Mouse (Mus musculus) v-Abl transformed pro-B cells (cell line): ENCODE results near the gene Acot7.

Experiments
- in situ Hi-C, 2 experiments: fragments of 400-800 bp; cut with MboI; formaldehyde crosslinking; loops; one replicate each; pipeline ENCODE4 v1.15.1; 2025; ENCODE audit not compliant: unreplicated experiment in 2 of 2

The Acot7 gene

GRCm38 (mm10) chr4:152304685-152305084, 126.8 kb downstream of the Acot7 start:
- in situ Hi-C loops = loop anchor here in 1 of 2 experiments (25.0 kb wide), 1 partner anchor 1858 kb away; the partner anchor contains the start of genes Megf6 and Tprgl

GRCm38 (mm10) chr4:152305991-152306390, 128.1 kb downstream of the Acot7 start:
- in situ Hi-C loops = loop anchor here in 1 of 2 experiments (25.0 kb wide), 1 partner anchor 1856 kb away; the partner anchor contains the start of genes Megf6 and Tprgl

GRCm38 (mm10) chr4:152307542-152307941, 129.6 kb downstream of the Acot7 start:
- in situ Hi-C loops = loop anchor here in 1 of 2 experiments (25.0 kb wide), 1 partner anchor 1855 kb away; the partner anchor contains the start of genes Megf6 and Tprgl

- in situ Hi-C loops = loop anchor here in 1 of 2 experiments (25.0 kb wide), 1 partner anchor 1850 kb away; the partner anchor contains the start of genes Megf6 and Tprgl
Observed at GRCm38 (mm10) chr4:152312186-152312585, 134.3 kb downstream of the Acot7 start.

GRCm38 (mm10) chr4:152313211-152313632, 135.3 kb downstream of the Acot7 start:
- in situ Hi-C loops = loop anchor here in 1 of 2 experiments (25.0 kb wide), 1 partner anchor 1849 kb away; the partner anchor contains the start of genes Megf6 and Tprgl

- in situ Hi-C loops = loop anchor here in 1 of 2 experiments (25.0 kb wide), 1 partner anchor 1848 kb away; the partner anchor contains the start of genes Megf6 and Tprgl
Observed at GRCm38 (mm10) chr4:152313934-152314333, 136.0 kb downstream of the Acot7 start.

- in situ Hi-C loops = loop anchor here in 1 of 2 experiments (25.0 kb wide), 1 partner anchor 1847 kb away; the partner anchor contains the start of genes Megf6 and Tprgl
Observed at GRCm38 (mm10) chr4:152315498-152316213, 137.7 kb downstream of the Acot7 start.

GRCm38 (mm10) chr4:152317631-152318033, 139.7 kb downstream of the Acot7 start:
- in situ Hi-C loops = loop anchor here in 1 of 2 experiments (25.0 kb wide), 1 partner anchor 1845 kb away; the partner anchor contains the start of genes Megf6 and Tprgl

- in situ Hi-C loops = loop anchor here in 1 of 2 experiments (25.0 kb wide), 1 partner anchor 1844 kb away; the partner anchor contains the start of genes Megf6 and Tprgl
Observed at GRCm38 (mm10) chr4:152318517-152319234, 140.7 kb downstream of the Acot7 start, which contains the start of gene Rnf207. Gene Rnf207, minus strand, starts transcription at chr4:152318993.
